Mouse (Mus musculus) embryonic facial prominence, embryonic 14.5 days (tissue): ENCODE data around the gene Atp8b5. TPM values are rescaled to one million over a fixed set of nuclear protein-coding genes. Genes with fewer than 3 reads are reported as not detected.
A peak's percentile ranks its signal among the peaks of the same experiment; 100 is the strongest.

Source experiments
- ATAC-seq: fragments of 200-750 bp; cut with Nextera tagmentation; 2 replicates; pipeline ENCODE4 v1.8.0; 2017; ENCODE audit warnings: low read depth, moderate number of reproducible peaks, moderate TSS enrichment
- DNase-seq: peaks from one replicate; pipeline ENCODE4 v3.0.0-alpha.2; 2015; ENCODE audit warnings: low spot score
- H3K27ac ChIP-seq: fragments of 300-500 bp; sonication (generic); replicated peaks from 2 replicates; pipeline ENCODE4 v1.5.1; 2014; ENCODE audit warnings: low read depth, mild to moderate bottlenecking, low read length, moderate library complexity
- H3K27me3 ChIP-seq: fragments of 300-500 bp; sonication (generic); replicated peaks from 2 replicates; pipeline ENCODE4 v1.6.1; 2014; ENCODE audit warnings: low read length; ENCODE audit not compliant: control insufficient read depth, insufficient read depth
- H3K36me3 ChIP-seq: fragments of 300-500 bp; sonication (generic); 2 replicates; pipeline ENCODE4 v1.6.1; 2014; ENCODE audit warnings: low read length, mixed read lengths; ENCODE audit not compliant: control insufficient read depth, insufficient read depth
- H3K4me1 ChIP-seq: fragments of 300-500 bp; sonication (generic); 2 replicates; pipeline ENCODE4 v1.6.1; 2014; ENCODE audit warnings: antibody characterized with exemption, low read length; ENCODE audit not compliant: control insufficient read depth, insufficient read depth
- H3K4me2 ChIP-seq: fragments of 300-500 bp; sonication (generic); 2 replicates; pipeline ENCODE4 v1.6.1; 2014; ENCODE audit warnings: low read depth, mild to moderate bottlenecking, low read length, moderate library complexity, mixed read lengths
- H3K4me3 ChIP-seq: fragments of 300-500 bp; sonication (generic); 2 replicates; pipeline ENCODE4 v1.5.1; 2014; ENCODE audit warnings: low read depth, mild to moderate bottlenecking, low read length
- H3K9ac ChIP-seq: fragments of 300-500 bp; sonication (generic); 2 replicates; pipeline ENCODE4 v1.6.1; 2014; ENCODE audit warnings: low read depth, mild to moderate bottlenecking, low read length, moderate library complexity, mixed read lengths
- H3K9me3 ChIP-seq: fragments of 300-500 bp; sonication (generic); 2 replicates; pipeline ENCODE4 v1.6.1; 2016; ENCODE audit warnings: low read length; ENCODE audit not compliant: control insufficient read depth
- WGBS: fragments of 180-500 bp; shearing (Covaris S2); extraction: QIAGEN DNeasy Blood & Tissue Kit; methylation state at CpG from one replicate; pipeline ENCODE4 v1.1.7; 2014; 5-methylcytosine and 5-hydroxymethylcytosine counted together
- polyA plus RNA-seq: library from polyadenylated mRNA; unstranded; fragments of >200 nt; fragmentation: Nextera tagmentation; extraction: Ambion mirVana; gene quantifications from 2 replicates; pipeline ENCODE4 v1.2.1, GENCODE M21; 2014

Atp8b5 gene
- polyA plus RNA-seq, 1 experiment from 2014 or later: 0.36 TPM

DNA sequence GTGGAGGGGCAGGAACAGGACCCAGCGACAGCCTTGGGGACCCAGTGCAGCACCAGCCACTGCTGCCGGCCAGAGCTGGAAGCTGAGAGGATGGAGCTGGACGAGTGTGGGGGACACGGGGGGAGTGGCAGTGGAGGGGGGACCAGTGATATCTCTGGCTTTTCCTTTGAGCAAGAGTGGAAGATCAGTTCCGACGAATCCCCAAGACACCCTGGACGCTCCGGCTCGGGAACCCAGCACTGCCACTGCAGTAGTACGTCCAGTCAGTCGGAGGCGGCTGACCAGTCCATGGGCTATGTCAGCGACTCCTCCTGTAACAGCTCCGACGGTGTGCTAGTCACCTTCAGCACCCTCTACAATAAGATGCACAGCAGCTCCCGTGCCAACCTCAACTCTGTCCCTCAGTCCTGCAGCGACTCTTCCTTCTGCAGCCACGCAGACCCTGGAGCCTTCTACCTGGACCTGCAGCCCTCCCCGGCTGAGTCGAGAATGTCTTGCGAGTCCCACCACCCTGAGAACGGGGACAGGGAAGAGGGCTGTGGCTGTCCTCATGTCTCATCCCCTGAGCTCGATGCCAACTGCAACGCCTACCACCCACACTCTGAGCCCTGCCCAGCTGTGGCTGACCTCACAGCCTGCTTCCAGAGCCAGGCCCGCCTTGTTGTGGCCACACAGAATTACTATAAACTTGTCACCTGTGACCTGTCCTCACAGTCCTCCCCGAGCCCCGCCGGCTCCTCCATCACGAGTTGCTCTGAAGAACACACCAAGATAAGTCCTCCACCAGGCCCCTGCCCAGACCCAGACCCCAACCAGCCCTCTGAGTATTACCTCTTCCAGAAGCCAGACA, 148.5 kb downstream of the Atp8b5 start:
- Histone ChIP-seq H3K36me3 (peaks cover 34% of the 10 kb centered on the region), H3K27me3 (no peaks in the 10 kb centered on the region), H3K4me2 (no peak overlapping the region), H3K4me1 (no peaks in the 10 kb centered on the region), H3K9me3 (no peaks in the 10 kb centered on the region), H3K9ac (no peak overlapping the region), H3K27ac (no peak overlapping the region), H3K4me3 (no peak overlapping the region)
- ATAC-seq (no peak), DNase-seq (no peak)
- 86% methylated on average over 24 of the region's 29 CpGs for WGBS

GRCm38 (mm10) chr4:43416071-43416490, 149.1 kb downstream of the Atp8b5 start:
- H3K36me3 ChIP-seq: peaks cover 34% of the 10 kb centered on the region
- H3K27me3 ChIP-seq: no peaks in the 10 kb centered on the region
- 95% methylated on average over 22 of the region's 22 CpGs for WGBS
- H3K4me3 ChIP-seq: no peak overlapping the region
- DNase-seq (no peak), ATAC-seq (no peak)
- H3K9me3 ChIP-seq: no peaks in the 10 kb centered on the region
- H3K4me2 ChIP-seq: no peak overlapping the region
- no peaks in the 10 kb centered on the region for H3K4me1 ChIP-seq
- H3K27ac ChIP-seq: no peak overlapping the region
- no peak overlapping the region for H3K9ac ChIP-seq

GRCm38 (mm10) chr4:43417269-43418062, 150.5 kb downstream of the Atp8b5 start:
- Histone ChIP-seq H3K9ac (0 out of 2 replicates have a peak overlapping the region, but pooled peaks have one; percentile 1), H3K4me2 (no peak overlapping the region), H3K9me3 (no peaks in the 10 kb centered on the region), H3K4me3 (no peak overlapping the region), H3K4me1 (no peaks in the 10 kb centered on the region), H3K36me3 (peaks cover 43% of the 10 kb centered on the region), H3K27me3 (no peaks in the 10 kb centered on the region), H3K27ac (no peak overlapping the region)
- 77% methylated on average over 16 of the region's 16 CpGs for WGBS
- ATAC-seq (no peak), DNase-seq (no peak)

DNA sequence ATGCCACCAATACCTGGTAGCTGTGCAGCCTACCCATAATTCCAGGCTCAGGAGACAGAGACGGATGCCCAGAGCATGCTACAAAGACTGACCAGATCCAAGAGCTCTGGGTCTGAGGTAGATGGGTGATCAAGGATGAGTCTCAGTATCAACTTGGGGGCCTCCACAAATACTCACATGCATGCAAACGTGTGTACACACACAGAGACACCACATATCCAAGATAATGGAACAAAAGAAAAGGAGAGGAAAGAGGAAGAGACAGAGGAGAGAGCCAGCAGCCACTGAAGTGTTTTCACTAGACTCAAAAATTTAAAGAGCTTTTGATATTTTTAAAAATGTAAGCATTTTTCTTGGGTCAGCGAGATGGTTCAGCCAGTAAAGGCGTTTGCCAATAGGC, 151.5 kb downstream of the Atp8b5 start:
- no peak overlapping the region for H3K4me3 ChIP-seq
- H3K9ac ChIP-seq: peak overlapping the region; percentile 22; the same call in 1 of the 2 replicates
- no peaks in the 10 kb centered on the region for H3K9me3 ChIP-seq
- no peaks in the 10 kb centered on the region for H3K27me3 ChIP-seq
- WGBS: 67% methylated on average over 4 of the region's 4 CpGs
- ATAC-seq (no peak), DNase-seq (no peak)
- H3K4me1 ChIP-seq: no peaks in the 10 kb centered on the region
- H3K27ac ChIP-seq: no peak overlapping the region
- no peak overlapping the region for H3K4me2 ChIP-seq
- peaks cover 53% of the 10 kb centered on the region for H3K36me3 ChIP-seq

DNA sequence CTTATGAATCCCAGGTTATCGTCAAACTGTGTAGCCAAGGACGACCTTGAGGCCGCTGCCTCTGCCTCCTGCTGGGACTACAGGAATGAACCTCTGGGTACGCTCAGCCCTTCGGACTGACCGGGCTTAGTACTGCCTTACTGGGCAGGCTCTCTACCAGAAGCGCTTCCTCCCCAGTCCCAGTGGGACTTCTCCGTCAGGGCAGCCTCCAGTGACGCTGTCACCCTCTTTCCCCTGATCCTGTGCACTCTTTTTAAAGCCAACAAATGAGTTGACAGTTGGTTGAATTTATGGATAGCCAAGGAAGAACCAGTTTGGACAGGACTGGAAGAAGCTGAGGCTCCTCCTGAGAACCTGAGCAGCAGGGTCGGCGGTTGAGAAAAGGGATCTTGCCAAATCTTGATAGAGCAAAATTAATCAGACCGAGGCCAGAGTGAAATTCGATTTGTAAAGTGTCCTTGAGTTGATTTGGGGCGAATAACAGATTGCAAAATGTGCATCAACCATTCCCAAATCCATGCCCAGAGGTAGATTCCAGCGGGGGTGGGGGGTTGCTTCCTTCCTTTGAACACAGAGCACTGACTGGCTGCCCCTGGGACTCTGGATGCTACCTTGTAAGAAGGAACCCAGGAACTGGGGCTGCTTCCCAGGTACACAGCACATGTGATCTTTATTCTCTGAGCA, 152.2 kb downstream of the Atp8b5 start:
- Histone ChIP-seq H3K9ac (no peak overlapping the region), H3K27me3 (peaks cover 4% of the 10 kb centered on the region; the same call in 1 of the 2 replicates), H3K27ac (no peak overlapping the region), H3K36me3 (peaks cover 59% of the 10 kb centered on the region), H3K9me3 (no peaks in the 10 kb centered on the region), H3K4me1 (no peaks in the 10 kb centered on the region), H3K4me2 (no peak overlapping the region), H3K4me3 (no peak overlapping the region)
- 51% methylated on average over 15 of the region's 15 CpGs for WGBS
- no peak for ATAC-seq
- no peak for DNase-seq

DNA sequence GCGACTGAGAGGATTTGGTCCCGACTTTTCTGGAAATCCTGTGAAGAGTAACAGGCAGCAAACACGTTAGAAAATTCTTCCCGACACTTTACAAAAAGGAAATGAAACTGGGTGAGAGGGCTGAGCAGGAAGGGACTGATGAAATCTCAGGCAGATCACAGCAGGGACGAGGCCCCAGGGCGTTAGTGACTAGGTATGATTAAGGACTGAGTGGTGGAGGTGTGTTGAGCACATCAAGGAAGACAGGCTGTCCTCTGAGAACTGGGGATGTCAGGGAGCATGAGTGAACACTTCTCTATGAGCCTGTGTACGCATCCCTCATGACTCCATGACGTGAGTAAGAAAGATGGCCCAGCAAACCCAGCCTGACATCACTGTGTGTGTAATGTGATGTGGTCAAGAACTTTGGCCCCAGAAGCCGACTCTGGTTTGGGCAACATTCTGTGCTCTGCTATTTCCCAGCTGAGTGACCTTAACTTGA, 152.9 kb downstream of the Atp8b5 start:
- ATAC-seq: no peak

GRCm38 (mm10) chr4:43420305-43420704, 153.3 kb downstream of the Atp8b5 start:
- Histone ChIP-seq H3K4me3 (no peak overlapping the region), H3K4me2 (no peak overlapping the region), H3K36me3 (peaks cover 64% of the 10 kb centered on the region), H3K27ac (0 out of 2 replicates have a peak overlapping the region, but pooled peaks have one; percentile 28), H3K9me3 (no peaks in the 10 kb centered on the region), H3K4me1 (no peaks in the 10 kb centered on the region; the same call in 1 of the 2 replicates), H3K9ac (0 out of 2 replicates have a peak overlapping the region, but pooled peaks have one; percentile 3), H3K27me3 (peaks cover 15% of the 10 kb centered on the region; the same call in 1 of the 2 replicates)
- 2% methylated on average over 6 of the region's 6 CpGs for WGBS
- ATAC-seq (0 out of 2 replicates have a peak, but pooled peaks have one; percentile 28), DNase-seq (peak; percentile 93)

More for the DNA sequence above, 152.9 kb downstream of the Atp8b5 start:
- no peaks in the 10 kb centered on the region for H3K4me1 ChIP-seq
- H3K4me2 ChIP-seq: no peak overlapping the region
- H3K27me3 ChIP-seq: peaks cover 11% of the 10 kb centered on the region; the same call in 1 of the 2 replicates
- 0 out of 2 replicates have a peak overlapping the region, but pooled peaks have one; percentile 3 for H3K9ac ChIP-seq
- H3K4me3 ChIP-seq: no peak overlapping the region
- no peaks in the 10 kb centered on the region for H3K9me3 ChIP-seq
- DNase-seq: no peak
- WGBS: 55% methylated on average over 9 of the region's 9 CpGs
- peaks cover 63% of the 10 kb centered on the region for H3K36me3 ChIP-seq
- peak overlapping the region; percentile 28 for H3K27ac ChIP-seq
